ENCODE assay signal across 11 mouse cellular contexts in genomic region chr5:3300801-3301457, GRCm38 (mm10). TPM values are rescaled to one million over a fixed set of nuclear protein-coding genes. Genes with fewer than 3 reads are reported as not detected.
DNase-seq lines count a peak whose midpoint lies in the region; ATAC-seq and TF ChIP-seq lines count a peak whose summit lies in the region.
"Had no signal": no experiment of that assay in that cellular context is flagged by ENCODE, and none has a peak within 500 bp of the region (broad histone marks: within the 10 kb centered on the region; RNA-seq: fewer than 3 reads in every experiment).

No protein-coding gene starts in this region.

- H3K27ac ChIP-seq in liver, embryonic 11.5 days (ENCODE audit: low read depth, low read length) = no peak overlapping the region
- no peak overlapping the region for H3K27ac ChIP-seq in layer of hippocampus, adult 2 months
- H3K27ac ChIP-seq: embryonic facial prominence, embryonic 15.5 days; hindbrain, embryonic 12.5 days had no signal

- H3K27me3 ChIP-seq in liver, embryonic 11.5 days (replicated peaks; ENCODE audit: control insufficient read depth, insufficient read depth, low read length) = no peaks in the 10 kb centered on the region
- H3K27me3 ChIP-seq: embryonic facial prominence, embryonic 15.5 days; hindbrain, embryonic 12.5 days had no signal

- no peak overlapping the region for H3K9ac ChIP-seq in liver, embryonic 11.5 days (ENCODE audit: low read depth, low read length)
- H3K9ac ChIP-seq: embryonic facial prominence, embryonic 15.5 days; hindbrain, embryonic 12.5 days; lung, embryonic 14.5 days had no signal

- peak; percentile 1 for DNase-seq in gastrocnemius, adult 18-20 months (ENCODE audit: low spot score)
- no peak for DNase-seq in gastrocnemius, postnatal 4 days (ENCODE audit: low spot score in 2 of 2)
- DNase-seq in liver, embryonic 11.5 days (ENCODE audit: low spot score) = no peak
- DNase-seq in spleen, postnatal 36 days (ENCODE audit: low spot score in 2 of 2) = peak; percentile 14
- DNase-seq in gastrocnemius, adult 8-10 months (ENCODE audit: low spot score in 2 of 2) = no peak
- DNase-seq in frontal cortex, postnatal 10 days (ENCODE audit: low spot score in 2 of 2) = no peak
- DNase-seq in layer of hippocampus, adult 2 months (ENCODE audit: low spot score in 2 of 2) = no peak
- DNase-seq: lung, embryonic 14.5 days had no signal

- no peaks in the 10 kb centered on the region for H3K4me1 ChIP-seq in liver, embryonic 11.5 days (replicated peaks; ENCODE audit: control insufficient read depth, insufficient read depth, low read length)
- H3K4me1 ChIP-seq: embryonic facial prominence, embryonic 15.5 days; hindbrain, embryonic 12.5 days had no signal

- H3K4me2 ChIP-seq in liver, embryonic 11.5 days = no peak overlapping the region
- H3K4me2 ChIP-seq: embryonic facial prominence, embryonic 15.5 days; hindbrain, embryonic 12.5 days; lung, embryonic 14.5 days had no signal

- H3K4me3 ChIP-seq in liver, embryonic 11.5 days (ENCODE audit: low read depth, low read length) = no peak overlapping the region
- H3K4me3 ChIP-seq in layer of hippocampus, adult 2 months = no peak overlapping the region
- H3K4me3 ChIP-seq: embryonic facial prominence, embryonic 15.5 days; hindbrain, embryonic 12.5 days had no signal

- peak; percentile 98 for ATAC-seq in activated CD4-positive, CD25-positive, alpha-beta regulatory T cell, adult 4 months
- ATAC-seq in liver, embryonic 11.5 days (replicated peaks; ENCODE audit: low FRiP score) = 0 out of 2 replicates have a peak, but pooled peaks have one; percentile 56

- H3K36me3 ChIP-seq in liver, embryonic 11.5 days (ENCODE audit: control insufficient read depth, insufficient read depth, low read length) = no peaks in the 10 kb centered on the region
- H3K36me3 ChIP-seq: embryonic facial prominence, embryonic 15.5 days; hindbrain, embryonic 12.5 days had no signal

- WGBS in liver, embryonic 11.5 days = 65% methylated on average over 12 of the region's 12 CpGs

- no peaks in the 10 kb centered on the region; the same call in 1 of the 2 replicates for H3K9me3 ChIP-seq in liver, embryonic 11.5 days (ENCODE audit: control insufficient read depth, low read length)
- H3K9me3 ChIP-seq: embryonic facial prominence, embryonic 15.5 days; hindbrain, embryonic 12.5 days had no signal

- TF ChIP-seq CTCF in layer of hippocampus, adult 2 months (conservative IDR thresholded peaks at IDR 0.05) = no peak

RNA-seq across cellular contexts. Expression of gene Cdk6, which starts 40.4 kb away (rescaled TPM):
- 1 to 10 TPM in 1 of 2 experiments, under 1 TPM in 1; 0.73 to 1.1 TPM for total RNA-seq in gastrocnemius, adult 18-20 months (2021)
- 10 to 100 TPM; 18.0 to 21.2 TPM for total RNA-seq in gastrocnemius, postnatal 4 days (2021)
- polyA plus RNA-seq in activated CD4-positive, CD25-positive, alpha-beta regulatory T cell, adult 4 months (2017; shearing (Covaris generic)) = 10 to 100 TPM; 29.6 to 32.3 TPM
- 49.1 and 51.2 TPM in 2 replicates for polyA plus RNA-seq in liver, embryonic 11.5 days (2014; fragmentation: Nextera tagmentation; extraction: Ambion mirVana)
- 1 to 10 TPM in 3 of 4 experiments, under 1 TPM in 1; 0.56 to 1.3 (median 1.2) TPM for total RNA-seq in gastrocnemius, adult 8-10 months (2022)
- 1 to 10 TPM; 3.5 to 6.3 TPM for total RNA-seq in layer of hippocampus, adult 2 months (2021)

Comparison
In these comparisons a context has a peak if more than half of its experiments do, and no peak if none do; other contexts are left out.
1. DNase-seq: peak in gastrocnemius, adult 18-20 months (single experiment) and spleen, postnatal 36 days (2 of 2); none in gastrocnemius, postnatal 4 days (0 of 2), liver, embryonic 11.5 days (single experiment), gastrocnemius, adult 8-10 months (0 of 2), frontal cortex, postnatal 10 days (0 of 2) and layer of hippocampus, adult 2 months (0 of 2).